Mouse (Mus musculus): ENCODE data around the gene Gtf3c4. TPM values are rescaled to one million over a fixed set of nuclear protein-coding genes. Genes with fewer than 3 reads are reported as not detected.
A peak's percentile ranks its signal among the peaks of the same experiment; 100 is the strongest.

Gene Gtf3c4
- polyA plus RNA-seq, 1 experiment from 2014 or later = 20.2 TPM

- H3K27ac ChIP-seq (ENCODE audit: low read depth, low read length) = no peak overlapping the region
- no peaks in the 10 kb centered on the region for H3K9me3 ChIP-seq (replicated peaks; ENCODE audit: control insufficient read depth, low read length)
- DNase-seq (ENCODE audit: low spot score) (no peak), ATAC-seq (no peak)
- no peaks in the 10 kb centered on the region for H3K27me3 ChIP-seq (replicated peaks; ENCODE audit: control insufficient read depth, insufficient read depth, low read length)
- H3K36me3 ChIP-seq (ENCODE audit: control insufficient read depth, insufficient read depth, low read length) = peaks cover 88% of the 10 kb centered on the region
- H3K4me1 ChIP-seq (ENCODE audit: control insufficient read depth, insufficient read depth, low read length) = no peaks in the 10 kb centered on the region
- 46% methylated on average over 4 of the region's 4 CpGs for WGBS
- H3K4me2 ChIP-seq (ENCODE audit: low read length) = no peak overlapping the region
- H3K9ac ChIP-seq (ENCODE audit: low read length) = no peak overlapping the region
- no peak overlapping the region for H3K4me3 ChIP-seq (ENCODE audit: low read depth, low read length)
Observed at GRCm38 (mm10) chr2:28829265-28829664, 10.9 kb downstream of the Gtf3c4 start.

- no peaks in the 10 kb centered on the region for H3K9me3 ChIP-seq (replicated peaks; ENCODE audit: control insufficient read depth, low read length)
- DNase-seq (ENCODE audit: low spot score) (no peak), ATAC-seq (no peak)
- H3K27ac ChIP-seq (ENCODE audit: low read depth, low read length) = no peak overlapping the region
- H3K4me1 ChIP-seq (ENCODE audit: control insufficient read depth, insufficient read depth, low read length) = no peaks in the 10 kb centered on the region
- no peak overlapping the region for H3K4me3 ChIP-seq (ENCODE audit: low read depth, low read length)
- no peaks in the 10 kb centered on the region for H3K27me3 ChIP-seq (replicated peaks; ENCODE audit: control insufficient read depth, insufficient read depth, low read length)
- no peak overlapping the region for H3K4me2 ChIP-seq (ENCODE audit: low read length)
- H3K9ac ChIP-seq (ENCODE audit: low read length) = no peak overlapping the region
- H3K36me3 ChIP-seq (ENCODE audit: control insufficient read depth, insufficient read depth, low read length) = peaks cover 8% of the 10 kb centered on the region; the same call in 1 of the 2 replicates
- 84% methylated on average over 4 of the region's 4 CpGs for WGBS
Observed at GRCm38 (mm10) chr2:28818866-28819265, 21.3 kb downstream of the Gtf3c4 start.

GRCm38 (mm10) chr2:28810260-28811013, 29.7 kb downstream of the Gtf3c4 start:
- Histone ChIP-seq H3K36me3 (ENCODE audit: control insufficient read depth, insufficient read depth, low read length) (no peaks in the 10 kb centered on the region), H3K4me3 (ENCODE audit: low read depth, low read length) (no peak overlapping the region), H3K27ac (ENCODE audit: low read depth, low read length) (no peak overlapping the region), H3K9me3 (replicated peaks; ENCODE audit: control insufficient read depth, low read length) (no peaks in the 10 kb centered on the region), H3K4me1 (ENCODE audit: control insufficient read depth, insufficient read depth, low read length) (no peaks in the 10 kb centered on the region), H3K27me3 (replicated peaks; ENCODE audit: control insufficient read depth, insufficient read depth, low read length) (no peaks in the 10 kb centered on the region; the same call in 1 of the 2 replicates), H3K4me2 (ENCODE audit: low read length) (no peak overlapping the region), H3K9ac (ENCODE audit: low read length) (no peak overlapping the region)
- ATAC-seq (no peak), DNase-seq (ENCODE audit: low spot score) (peak; percentile 11)
- 24% methylated on average over 5 of the region's 5 CpGs for WGBS

GRCm38 (mm10) chr2:28808841-28809240, 31.3 kb downstream of the Gtf3c4 start:
- ATAC-seq = no peak
- H3K36me3 ChIP-seq (ENCODE audit: control insufficient read depth, insufficient read depth, low read length) = no peaks in the 10 kb centered on the region
- H3K9me3 ChIP-seq (replicated peaks; ENCODE audit: control insufficient read depth, low read length) = no peaks in the 10 kb centered on the region
- no peak overlapping the region for H3K9ac ChIP-seq (ENCODE audit: low read length)
- DNase-seq (ENCODE audit: low spot score) = no peak
- WGBS = 84% methylated on average over 6 of the region's 6 CpGs
- H3K4me1 ChIP-seq (ENCODE audit: control insufficient read depth, insufficient read depth, low read length) = no peaks in the 10 kb centered on the region
- H3K4me2 ChIP-seq (ENCODE audit: low read length) = no peak overlapping the region
- H3K4me3 ChIP-seq (ENCODE audit: low read depth, low read length) = no peak overlapping the region
- no peak overlapping the region for H3K27ac ChIP-seq (ENCODE audit: low read depth, low read length)
- no peaks in the 10 kb centered on the region; the same call in 1 of the 2 replicates for H3K27me3 ChIP-seq (replicated peaks; ENCODE audit: control insufficient read depth, insufficient read depth, low read length)

GRCm38 (mm10) chr2:28803406-28803805, 36.8 kb downstream of the Gtf3c4 start:
- 92% methylated on average over 7 of the region's 7 CpGs for WGBS
- no peaks in the 10 kb centered on the region for H3K9me3 ChIP-seq (replicated peaks; ENCODE audit: control insufficient read depth, low read length)
- H3K27me3 ChIP-seq (replicated peaks; ENCODE audit: control insufficient read depth, insufficient read depth, low read length) = peaks cover 8% of the 10 kb centered on the region
- H3K27ac ChIP-seq (ENCODE audit: low read depth, low read length) = no peak overlapping the region
- H3K4me2 ChIP-seq (ENCODE audit: low read length) = no peak overlapping the region
- DNase-seq (ENCODE audit: low spot score) (no peak), ATAC-seq (no peak)
- no peak overlapping the region for H3K9ac ChIP-seq (ENCODE audit: low read length)
- H3K4me3 ChIP-seq (ENCODE audit: low read depth, low read length) = no peak overlapping the region
- no peaks in the 10 kb centered on the region; the same call in 1 of the 2 replicates for H3K4me1 ChIP-seq (ENCODE audit: control insufficient read depth, insufficient read depth, low read length)
- H3K36me3 ChIP-seq (ENCODE audit: control insufficient read depth, insufficient read depth, low read length) = no peaks in the 10 kb centered on the region

- Histone ChIP-seq H3K4me2 (ENCODE audit: low read length) (no peak overlapping the region), H3K27me3 (replicated peaks; ENCODE audit: control insufficient read depth, insufficient read depth, low read length) (peaks cover 12% of the 10 kb centered on the region), H3K4me3 (ENCODE audit: low read depth, low read length) (no peak overlapping the region), H3K27ac (ENCODE audit: low read depth, low read length) (no peak overlapping the region), H3K36me3 (ENCODE audit: control insufficient read depth, insufficient read depth, low read length) (no peaks in the 10 kb centered on the region), H3K4me1 (ENCODE audit: control insufficient read depth, insufficient read depth, low read length) (peaks cover 21% of the 10 kb centered on the region), H3K9ac (ENCODE audit: low read length) (no peak overlapping the region), H3K9me3 (replicated peaks; ENCODE audit: control insufficient read depth, low read length) (no peaks in the 10 kb centered on the region)
- ATAC-seq = no peak
- no peak for DNase-seq (ENCODE audit: low spot score)
- WGBS = 92% methylated on average over 2 of the region's 2 CpGs
Observed at GRCm38 (mm10) chr2:28799575-28799974, 40.6 kb downstream of the Gtf3c4 start.

GRCm38 (mm10) chr2:28798390-28798789, 41.8 kb downstream of the Gtf3c4 start:
- Histone ChIP-seq H3K36me3 (ENCODE audit: control insufficient read depth, insufficient read depth, low read length) (no peaks in the 10 kb centered on the region), H3K9me3 (replicated peaks; ENCODE audit: control insufficient read depth, low read length) (no peaks in the 10 kb centered on the region), H3K9ac (ENCODE audit: low read length) (no peak overlapping the region), H3K27ac (ENCODE audit: low read depth, low read length) (peak overlapping the region; percentile 29; the same call in 1 of the 2 replicates), H3K4me3 (ENCODE audit: low read depth, low read length) (no peak overlapping the region), H3K4me2 (ENCODE audit: low read length) (peak overlapping the region; percentile 32; the same call in 1 of the 2 replicates), H3K4me1 (ENCODE audit: control insufficient read depth, insufficient read depth, low read length) (peaks cover 21% of the 10 kb centered on the region), H3K27me3 (replicated peaks; ENCODE audit: control insufficient read depth, insufficient read depth, low read length) (peaks cover 15% of the 10 kb centered on the region)
- DNase-seq (ENCODE audit: low spot score) (peak; percentile 81), ATAC-seq (0 out of 2 replicates have a peak, but pooled peaks have one; percentile 27)
- 4% methylated on average over 3 of the region's 3 CpGs for WGBS

GRCm38 (mm10) chr2:28797490-28798106, 42.6 kb downstream of the Gtf3c4 start:
- H3K36me3 ChIP-seq (ENCODE audit: control insufficient read depth, insufficient read depth, low read length) = no peaks in the 10 kb centered on the region
- H3K4me1 ChIP-seq (ENCODE audit: control insufficient read depth, insufficient read depth, low read length) = peaks cover 24% of the 10 kb centered on the region
- 4% methylated on average over 18 of the region's 18 CpGs for WGBS
- ATAC-seq (peak; percentile 90), DNase-seq (ENCODE audit: low spot score) (peak; percentile 96)
- no peaks in the 10 kb centered on the region for H3K9me3 ChIP-seq (replicated peaks; ENCODE audit: control insufficient read depth, low read length)
- peak overlapping the region; percentile 32 for H3K4me2 ChIP-seq (ENCODE audit: low read length)
- H3K4me3 ChIP-seq (ENCODE audit: low read depth, low read length) = no peak overlapping the region
- H3K27ac ChIP-seq (ENCODE audit: low read depth, low read length) = peak overlapping the region; percentile 63; the same call in 1 of the 2 replicates
- peaks cover 15% of the 10 kb centered on the region for H3K27me3 ChIP-seq (replicated peaks; ENCODE audit: control insufficient read depth, insufficient read depth, low read length)
- no peak overlapping the region for H3K9ac ChIP-seq (ENCODE audit: low read length)

GRCm38 (mm10) chr2:28796298-28796697, 43.9 kb downstream of the Gtf3c4 start:
- Histone ChIP-seq H3K9ac (ENCODE audit: low read length) (no peak overlapping the region), H3K36me3 (ENCODE audit: control insufficient read depth, insufficient read depth, low read length) (no peaks in the 10 kb centered on the region), H3K4me3 (ENCODE audit: low read depth, low read length) (no peak overlapping the region), H3K27ac (ENCODE audit: low read depth, low read length) (no peak overlapping the region; the same call in 1 of the 2 replicates), H3K9me3 (replicated peaks; ENCODE audit: control insufficient read depth, low read length) (no peaks in the 10 kb centered on the region), H3K4me2 (ENCODE audit: low read length) (no peak overlapping the region), H3K4me1 (ENCODE audit: control insufficient read depth, insufficient read depth, low read length) (peaks cover 24% of the 10 kb centered on the region), H3K27me3 (replicated peaks; ENCODE audit: control insufficient read depth, insufficient read depth, low read length) (peaks cover 21% of the 10 kb centered on the region)
- WGBS = 66% methylated on average over 8 of the region's 8 CpGs
- DNase-seq (ENCODE audit: low spot score) = no peak
- ATAC-seq = no peak
